Mouse (Mus musculus): ENCODE results near the gene Slc22a15. TPM values are rescaled to one million over a fixed set of nuclear protein-coding genes. Genes with fewer than 3 reads are reported as not detected.
A peak's percentile ranks its signal among the peaks of the same experiment; 100 is the strongest.

Gene Slc22a15
- total RNA-seq (2021): 1 to 10 TPM; 8.5 to 9.6 TPM
- long read RNA-seq, experiment 1, full-length matches to known transcripts: 5 of 7 reads
- long read RNA-seq, experiment 1, partial matches to known transcripts: 0 of 7 reads
- long read RNA-seq, experiment 1, other reads (novel, unspliced or antisense): 2 of 7 reads
- long read RNA-seq, experiment 2, full-length matches to known transcripts: 5 of 8 reads
- long read RNA-seq, experiment 2, partial matches to known transcripts: 0 of 8 reads
- long read RNA-seq, experiment 2, other reads (novel, unspliced or antisense): 3 of 8 reads

GRCm38 (mm10) chr3:101923843-101924740 lies at the start of gene Slc22a15:
Gene Slc22a15, minus strand, starts transcription at chr3:101924453.
- DNase-seq (ENCODE audit: low spot score in 2 of 2): peak; percentile 66 to 72

DNA sequence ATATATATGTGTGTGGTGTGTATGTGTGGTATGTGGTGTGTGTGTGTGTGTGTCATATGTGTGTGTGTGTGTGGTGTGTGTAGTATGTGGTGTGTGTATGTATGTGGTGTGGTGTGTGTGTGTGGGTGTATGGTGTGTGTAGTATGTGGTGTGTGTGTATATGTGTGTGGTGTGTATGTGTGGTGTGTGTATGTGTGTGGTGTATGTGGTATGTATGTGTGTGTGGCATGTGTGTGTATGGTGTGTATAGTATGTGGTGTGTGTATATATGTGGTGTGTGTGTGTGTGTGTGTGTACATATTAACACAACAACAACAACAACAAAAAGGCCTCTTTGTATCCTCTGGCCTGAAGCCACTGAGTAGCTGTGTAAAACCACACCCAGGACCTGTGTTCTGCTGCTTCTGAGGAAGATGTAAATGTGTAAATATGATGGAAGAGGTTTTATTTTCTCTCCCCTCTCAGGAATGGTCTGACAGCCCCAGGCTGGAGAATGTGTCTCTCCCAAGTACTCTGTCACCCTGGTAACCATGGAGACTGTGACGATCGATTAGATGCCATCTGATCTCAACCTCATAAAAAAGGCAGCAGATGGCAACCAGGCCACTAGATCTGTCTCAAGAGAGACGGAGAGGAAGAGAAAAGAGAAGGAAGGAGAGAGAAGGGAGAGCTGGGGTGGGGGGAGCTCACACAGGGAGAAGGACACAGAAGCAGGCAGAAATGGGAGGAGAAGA lies 42.7 kb upstream of the Slc22a15 start:
- DNase-seq (ENCODE audit: low spot score in 2 of 2): no peak

GRCm38 (mm10) chr3:101964352-101964751 lies 40.1 kb upstream of the Slc22a15 start:
- DNase-seq (ENCODE audit: low spot score in 2 of 2): no peak

- DNase-seq (ENCODE audit: low spot score in 2 of 2): no peak
These were observed 39.2 kb upstream of the Slc22a15 start for GRCm38 (mm10) chr3:101963501-101963900.

GRCm38 (mm10) chr3:101961146-101961835 lies 37.0 kb upstream of the Slc22a15 start:
- no peak for DNase-seq (ENCODE audit: low spot score in 2 of 2)

GRCm38 (mm10) chr3:101958047-101958446 lies 33.8 kb upstream of the Slc22a15 start:
- no peak for DNase-seq (ENCODE audit: low spot score in 2 of 2)

GRCm38 (mm10) chr3:101953506-101953905 lies 29.3 kb upstream of the Slc22a15 start:
- DNase-seq (ENCODE audit: low spot score in 2 of 2): no peak

DNA sequence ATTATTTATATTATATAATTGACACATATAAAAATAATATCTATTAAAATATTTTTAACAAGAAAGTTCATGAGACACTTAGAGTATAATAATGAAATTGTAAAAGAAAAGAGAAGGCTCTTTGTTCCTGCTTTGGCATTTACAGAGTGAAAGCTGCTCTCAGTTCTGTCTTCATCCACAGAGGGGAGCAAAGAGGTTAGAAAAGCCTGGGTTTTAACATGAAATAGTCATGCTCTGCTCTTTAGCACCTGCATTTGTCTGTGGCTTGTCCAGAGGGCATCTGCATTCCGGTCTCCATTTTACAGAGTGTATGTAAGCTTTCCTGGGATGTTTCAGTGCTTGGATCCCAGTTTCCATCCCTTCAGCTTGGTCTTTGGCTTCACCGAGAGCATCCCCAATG lies 28.3 kb upstream of the Slc22a15 start:
- DNase-seq (ENCODE audit: low spot score in 2 of 2): no peak

DNA sequence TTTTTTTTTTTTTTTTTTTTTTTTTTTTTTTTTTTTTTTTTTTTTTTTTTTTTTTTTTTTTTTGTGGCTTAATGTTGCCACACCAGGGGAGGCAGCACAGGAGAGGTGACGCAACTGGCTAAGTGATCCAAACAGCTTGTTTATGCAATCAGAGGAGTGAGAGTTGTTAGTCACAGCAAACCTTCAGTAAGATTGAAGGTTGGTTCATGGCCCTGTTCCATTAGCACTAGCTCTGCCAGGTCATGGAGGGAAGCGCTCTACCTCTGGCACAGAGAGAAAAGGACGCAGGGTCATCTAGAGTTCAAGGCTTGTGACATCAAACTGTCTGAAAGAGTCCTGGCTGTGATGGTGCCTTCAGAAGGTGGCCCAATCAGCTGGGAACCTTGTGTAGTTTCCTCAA lies 24.3 kb upstream of the Slc22a15 start:
- DNase-seq (ENCODE audit: low spot score in 2 of 2): peak; percentile 35 to 54

- DNase-seq (ENCODE audit: low spot score in 2 of 2): no peak
These were observed 23.0 kb upstream of the Slc22a15 start for GRCm38 (mm10) chr3:101947250-101947649.

- DNase-seq (ENCODE audit: low spot score in 2 of 2): no peak
These were observed 21.0 kb upstream of the Slc22a15 start for GRCm38 (mm10) chr3:101945257-101945656.

DNA sequence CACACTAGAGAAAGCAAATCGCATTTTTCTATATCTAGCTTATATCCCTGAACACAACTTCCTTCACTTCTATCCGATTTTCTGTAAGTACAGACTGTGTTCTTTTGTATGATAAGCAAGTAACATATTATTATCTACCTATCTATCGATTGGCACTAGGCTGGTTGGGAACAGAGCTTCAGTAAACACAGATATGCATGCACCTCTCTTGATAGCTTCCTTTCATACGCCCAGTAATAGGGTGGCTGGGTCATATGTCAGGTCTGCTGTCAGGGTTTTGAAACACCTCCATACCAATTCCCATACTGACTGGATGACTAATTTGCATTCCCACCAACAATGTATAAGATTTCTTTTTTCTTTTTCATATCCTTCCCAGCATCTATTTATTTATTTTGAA lies 16.2 kb upstream of the Slc22a15 start:
- no peak for DNase-seq (ENCODE audit: low spot score in 2 of 2)

DNA sequence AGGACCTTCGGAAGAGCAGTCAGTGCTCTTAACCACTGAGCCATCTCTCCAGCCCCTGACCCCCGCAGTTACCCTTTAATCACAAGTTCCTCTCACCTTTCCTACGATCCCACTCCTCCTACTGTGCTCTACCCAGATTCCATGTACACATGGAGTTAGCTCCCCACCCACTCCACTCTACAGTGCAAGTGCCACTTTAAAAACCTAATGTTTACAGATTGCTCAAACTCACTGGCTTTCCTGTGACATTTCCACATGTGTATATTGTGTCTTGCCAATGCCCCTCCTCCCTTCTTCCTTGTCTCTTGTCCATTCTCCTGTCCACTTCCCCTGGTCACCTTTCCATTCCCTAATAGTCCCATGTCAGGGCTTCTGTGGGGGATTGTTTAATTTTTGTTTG lies 15.6 kb upstream of the Slc22a15 start:
- DNase-seq (ENCODE audit: low spot score in 2 of 2): no peak

DNA sequence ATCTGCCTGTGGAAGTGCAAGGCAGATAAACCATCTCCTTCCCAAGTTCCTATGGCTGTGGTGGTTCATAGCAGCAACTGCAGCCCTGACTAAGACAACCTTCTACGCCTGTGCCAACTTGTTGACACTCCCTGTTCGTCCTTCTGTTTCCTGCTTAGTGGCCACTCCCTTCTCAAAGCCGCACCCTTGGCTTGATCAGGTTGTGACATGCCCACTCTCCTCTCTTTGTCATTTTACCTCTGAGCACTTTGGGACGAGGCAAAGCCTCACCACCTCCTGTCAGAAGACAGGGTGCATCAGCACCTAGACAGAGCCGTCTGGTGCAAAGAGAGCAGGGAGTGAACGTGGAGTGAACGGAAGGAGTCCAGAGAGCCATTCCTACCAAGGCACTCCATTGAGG lies 14.9 kb upstream of the Slc22a15 start:
- no peak for DNase-seq (ENCODE audit: low spot score in 2 of 2)

- no peak for DNase-seq (ENCODE audit: low spot score in 2 of 2)
These were observed 12.1 kb upstream of the Slc22a15 start for GRCm38 (mm10) chr3:101936369-101936768.

DNA sequence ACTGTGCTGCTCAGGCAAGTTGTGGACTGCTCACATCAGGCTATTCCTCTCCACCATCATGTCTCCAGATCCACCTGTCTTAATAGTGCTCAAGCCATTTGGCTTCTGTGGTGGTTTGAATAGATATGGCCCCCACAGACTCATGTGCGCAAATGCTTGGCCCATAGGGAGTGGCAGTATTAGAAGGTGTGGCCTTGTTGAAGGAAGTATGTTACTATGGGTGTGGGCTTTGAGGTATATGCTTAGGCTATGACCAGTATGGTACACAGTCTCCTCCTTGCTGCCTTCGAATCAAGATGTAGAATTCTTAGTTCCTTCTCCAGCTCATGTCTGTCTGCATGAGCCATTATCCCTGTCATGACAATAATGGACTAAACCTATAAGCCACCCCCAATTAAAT lies 9.6 kb upstream of the Slc22a15 start:
- DNase-seq (ENCODE audit: low spot score in 2 of 2): no peak

GRCm38 (mm10) chr3:101929105-101929876 lies 5.0 kb upstream of the Slc22a15 start:
- no peak for DNase-seq (ENCODE audit: low spot score in 2 of 2)

GRCm38 (mm10) chr3:101926636-101927035 lies 2.4 kb upstream of the Slc22a15 start:
- DNase-seq (ENCODE audit: low spot score in 2 of 2): no peak

- DNase-seq (ENCODE audit: low spot score in 2 of 2): no peak
These were observed 1.4 kb upstream of the Slc22a15 start for GRCm38 (mm10) chr3:101925663-101926062.

GRCm38 (mm10) chr3:101922366-101922765 lies 1.9 kb downstream of the Slc22a15 start:
- no peak for DNase-seq (ENCODE audit: low spot score in 2 of 2)

Measured in adrenal gland, adult 18-20 months (tissue).